ENCODE assay signal across 9 mouse cellular contexts in the genomic region with DNA sequence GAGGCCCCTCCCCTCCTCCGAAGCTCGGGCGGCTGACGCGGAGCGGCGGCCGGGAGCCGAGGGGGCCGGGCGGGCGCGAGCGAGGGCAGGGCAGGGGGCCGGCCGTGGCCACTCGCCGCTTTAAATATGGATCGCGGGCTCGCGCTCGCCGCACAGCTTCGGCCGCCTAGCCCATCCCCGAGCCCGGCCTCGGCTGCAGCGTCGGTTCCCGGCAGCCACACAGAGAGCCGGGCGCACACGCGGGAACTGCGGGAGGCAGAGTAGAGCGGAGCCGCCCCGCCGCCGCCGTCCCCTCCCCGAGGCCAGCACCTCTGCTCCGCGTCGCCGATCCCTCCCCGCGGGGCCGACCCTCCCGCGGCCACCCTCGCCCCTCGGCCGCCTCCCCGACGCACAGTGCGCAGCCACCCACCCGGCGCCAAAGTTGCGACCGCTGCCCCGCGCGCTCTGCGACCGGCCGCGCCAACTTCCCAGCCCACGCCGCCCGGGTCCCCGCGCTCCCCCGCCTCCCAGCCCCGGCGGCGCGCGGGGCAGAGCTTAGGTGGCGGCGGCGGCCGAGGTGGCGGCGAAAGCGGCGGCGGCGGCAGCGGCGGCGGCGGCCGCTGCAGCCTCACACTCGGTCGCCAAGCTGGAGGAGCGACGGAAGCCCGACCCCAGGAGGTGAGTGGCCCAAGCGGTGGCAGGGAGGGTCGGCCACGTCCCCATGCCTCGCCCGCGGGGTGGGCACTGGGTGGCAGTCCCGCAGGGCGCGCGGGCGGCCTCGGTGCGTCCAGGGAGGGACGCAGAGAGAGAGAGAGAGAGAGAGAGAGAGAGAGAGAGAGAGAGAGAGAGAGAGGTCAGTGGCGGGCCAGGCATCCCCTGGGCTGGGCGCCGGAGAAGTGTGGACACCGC. TPM values are rescaled to one million over a fixed set of nuclear protein-coding genes. Genes with fewer than 3 reads are reported as not detected.
DNase-seq lines count a peak whose midpoint lies in the region; ATAC-seq and TF ChIP-seq lines count a peak whose summit lies in the region.
"Had no signal": no experiment of that assay in that cellular context is flagged by ENCODE, and none has a peak within 500 bp of the region (broad histone marks: within the 10 kb centered on the region; RNA-seq: fewer than 3 reads in every experiment).

A gene (plus strand): TSS at position 151 of the 888 bp plus-strand sequence.

- H3K27ac ChIP-seq in left cerebral cortex, adult 2 months: no peak within 1 kb of the TSS
- no peak within 1 kb of the TSS for H3K27ac ChIP-seq in kidney, embryonic 14.5 days (ENCODE audit: low read depth, low read length)
- H3K27ac ChIP-seq in liver, embryonic 14.5 days: no peak within 1 kb of the TSS
- H3K27ac ChIP-seq in neural tube, embryonic 13.5 days (replicated peaks): no peak within 1 kb of the TSS

- H3K9ac ChIP-seq in kidney, embryonic 14.5 days (ENCODE audit: low read depth, low read length): peak within 1 kb of the TSS; percentile 80
- no peak within 1 kb of the TSS for H3K9ac ChIP-seq in liver, embryonic 14.5 days (replicated peaks)
- H3K9ac ChIP-seq in neural tube, embryonic 13.5 days: peak within 1 kb of the TSS; percentile 81

- TF ChIP-seq CTCF in left cerebral cortex, adult 2 months (IDR thresholded peaks at IDR 0.05): no peak
- no peak for TF ChIP-seq CTCF in liver, embryonic 14.5 days (IDR thresholded peaks at IDR 0.05; ENCODE audit: low read depth)

- peak; percentile 87 for ATAC-seq in kidney, embryonic 14.5 days (ENCODE audit: low FRiP score, low TSS enrichment)
- peak; percentile 70 for ATAC-seq in liver, embryonic 14.5 days (ENCODE audit: insufficient read depth)
- peak; percentile 80 for ATAC-seq in neural tube, embryonic 13.5 days (ENCODE audit: low read depth)
- no peak for ATAC-seq in activated CD4-positive, CD25-positive, alpha-beta regulatory T cell, adult 4 months

- H3K27me3 ChIP-seq in kidney, embryonic 14.5 days (ENCODE audit: control insufficient read depth, insufficient read depth, low read length): peaks cover 6% of the 10 kb centered on the region; the same call in 1 of the 2 replicates
- peaks cover 42% of the 10 kb centered on the region for H3K27me3 ChIP-seq in liver, embryonic 14.5 days (ENCODE audit: control insufficient read depth, insufficient read depth, low read length)
- H3K27me3 ChIP-seq in neural tube, embryonic 13.5 days: peaks cover 32% of the 10 kb centered on the region

- intact Hi-C loops in left cerebral cortex, adult 2 months (cut with DNase I): loop anchor here (5.0 kb wide), 2 partner anchors 95 to 335 kb away; no protein-coding TSS in a partner anchor

- H3K4me3 ChIP-seq in left cerebral cortex, adult 2 months: peak within 1 kb of the TSS; percentile 64
- H3K4me3 ChIP-seq in kidney, embryonic 14.5 days (ENCODE audit: low read length): peak within 1 kb of the TSS; percentile 74
- peak within 1 kb of the TSS; percentile 50 to 57 for H3K4me3 ChIP-seq in liver, embryonic 14.5 days (ENCODE audit: insufficient read depth in 1 of 2, low read depth in 2 of 2, low read length in 2 of 2)
- H3K4me3 ChIP-seq in neural tube, embryonic 13.5 days: peak within 1 kb of the TSS; percentile 82

- peak within 1 kb of the TSS; percentile 92 for H3K4me2 ChIP-seq in kidney, embryonic 14.5 days (replicated peaks; ENCODE audit: low read depth, low read length)
- H3K4me2 ChIP-seq in liver, embryonic 14.5 days (ENCODE audit: low read depth): peak within 1 kb of the TSS; percentile 56
- H3K4me2 ChIP-seq in neural tube, embryonic 13.5 days: peak within 1 kb of the TSS; percentile 96

- no peaks in the 10 kb centered on the region for H3K9me3 ChIP-seq in kidney, embryonic 14.5 days (ENCODE audit: control insufficient read depth, low read length)
- no peaks in the 10 kb centered on the region for H3K9me3 ChIP-seq in liver, embryonic 14.5 days (ENCODE audit: control insufficient read depth, low read length)
- H3K9me3 ChIP-seq in neural tube, embryonic 13.5 days: no peaks in the 10 kb centered on the region

- no peak for TF ChIP-seq EP300 in liver, embryonic 14.5 days (IDR thresholded peaks at IDR 0.05; ENCODE audit: low read depth)

- H3K4me1 ChIP-seq in kidney, embryonic 14.5 days (ENCODE audit: control insufficient read depth, insufficient read depth, low read length): peaks cover 7% of the 10 kb centered on the region; the same call in 1 of the 2 replicates
- H3K4me1 ChIP-seq in liver, embryonic 14.5 days (replicated peaks; ENCODE audit: control insufficient read depth in 2 of 2, insufficient read depth in 2 of 2, low read length in 1 of 2): no peaks in the 10 kb centered on the region
- peaks cover 16% of the 10 kb centered on the region for H3K4me1 ChIP-seq in neural tube, embryonic 13.5 days (replicated peaks)

- no peaks in the 10 kb centered on the region for H3K36me3 ChIP-seq in kidney, embryonic 14.5 days (ENCODE audit: control insufficient read depth, insufficient read depth, low read length)
- H3K36me3 ChIP-seq in liver, embryonic 14.5 days (replicated peaks; ENCODE audit: control insufficient read depth, insufficient read depth, low read depth): no peaks in the 10 kb centered on the region
- no peaks in the 10 kb centered on the region for H3K36me3 ChIP-seq in neural tube, embryonic 13.5 days
- H3K36me3 ChIP-seq: G1E had no signal

- peak; percentile 39 to 48 for DNase-seq in left cerebral cortex, adult 2 months (ENCODE audit: extremely low spot score in 1 of 2, low spot score in 2 of 2)
- DNase-seq in left cerebral cortex, adult 9 months (ENCODE audit: low spot score in 2 of 2): no peak
- peak; percentile 77 for DNase-seq in embryo, embryonic 9.5 days (ENCODE audit: extremely low spot score)
- DNase-seq in heart, adult 9 months (ENCODE audit: low spot score in 2 of 2): peak; percentile 11 to 21
- DNase-seq in liver, embryonic 14.5 days (ENCODE audit: low read depth in 3 of 3, low spot score in 3 of 3): no peak

- WGBS in kidney, embryonic 14.5 days: 1% methylated on average over 92 of the region's 119 CpGs
- WGBS in liver, embryonic 14.5 days (ENCODE audit: insufficient replicate concordance): under 1% methylated on average over 110 of the region's 119 CpGs
- under 1% methylated on average over 98 of the region's 119 CpGs for WGBS in neural tube, embryonic 13.5 days

RNA-seq across cellular contexts. Expression of the gene that starts here (rescaled TPM):
- 100 to 1,000 TPM; 104 to 119 TPM for total RNA-seq in left cerebral cortex, adult 2 months (2021)
- polyA plus RNA-seq in kidney, embryonic 14.5 days (2014; fragmentation: Nextera tagmentation; extraction: Ambion mirVana): 4.0 and 4.7 TPM in 2 replicates
- 0.44 and 0.57 TPM in 2 replicates for polyA plus RNA-seq in liver, embryonic 14.5 days (2012; rRNA removed)
- 0.50 and 0.61 TPM in 2 replicates for polyA plus RNA-seq in liver, embryonic 14.5 days (2014; fragmentation: Nextera tagmentation; extraction: Ambion mirVana)
- 5.9 and 6.2 TPM in 2 replicates for polyA plus RNA-seq in neural tube, embryonic 13.5 days (2015; fragmentation: Nextera tagmentation; extraction: Ambion mirVana)
- polyA plus RNA-seq in activated CD4-positive, CD25-positive, alpha-beta regulatory T cell, adult 4 months (2017; shearing (Covaris generic)): under 1 TPM in 1 of 2 experiments, not detected in 1; 0.07 TPM
- polyA plus RNA-seq: G1E had no signal

Comparison
In these comparisons a context has a peak if more than half of its experiments do, and no peak if none do; other contexts are left out.
1. DNase-seq: peak in left cerebral cortex, adult 2 months (2 of 2), embryo, embryonic 9.5 days (single experiment) and heart, adult 9 months (2 of 2); none in left cerebral cortex, adult 9 months (0 of 2) and liver, embryonic 14.5 days (0 of 3).
2. Peak in ATAC-seq, H3K4me3 ChIP-seq and H3K4me2 ChIP-seq in liver, embryonic 14.5 days; RNA of the gene not detected or under 1 TPM.
3. Peak in every context shown above with its lines, with median percentiles within 50 percentile points of each other: H3K4me3 ChIP-seq and H3K4me2 ChIP-seq.